In genomic region chr2:17876942-17877341, GRCm38 (mm10) we compare ENCODE assay signal across 16 mouse cellular contexts.
"Had no signal": no experiment of that assay in that cellular context is flagged by ENCODE, and none has a peak within 500 bp of the region (broad histone marks: within the 10 kb centered on the region; RNA-seq: fewer than 3 reads in every experiment).

No protein-coding gene starts in this region.

- H3K27ac ChIP-seq: midbrain, embryonic 10.5 days; midbrain, embryonic 12.5 days; neural tube, embryonic 12.5 days; stomach, embryonic 15.5 days; stomach, postnatal 0 days had no signal

- H3K9ac ChIP-seq: lung, embryonic 14.5 days; midbrain, embryonic 12.5 days; neural tube, embryonic 12.5 days; stomach, embryonic 15.5 days had no signal

- ATAC-seq: midbrain, embryonic 16.5 days had no signal

- H3K36me3 ChIP-seq: midbrain, embryonic 10.5 days; midbrain, embryonic 12.5 days; neural tube, embryonic 12.5 days; stomach, embryonic 15.5 days had no signal

- H3K4me2 ChIP-seq: lung, embryonic 14.5 days; midbrain, embryonic 12.5 days; neural tube, embryonic 12.5 days; stomach, embryonic 15.5 days had no signal

- DNase-seq: lung, adult 18-20 months; lung, embryonic 14.5 days; lung, postnatal 10 days; lung, postnatal 4 days; midbrain, embryonic 14.5 days; right cerebral cortex, postnatal 14 days; thymus, adult 2 months; thymus, postnatal 25 days; thymus, postnatal 4 days had no signal

- H3K4me1 ChIP-seq: stomach, embryonic 15.5 days had no signal

- H3K9me3 ChIP-seq: midbrain, embryonic 10.5 days; midbrain, embryonic 12.5 days; neural tube, embryonic 12.5 days; stomach, embryonic 15.5 days had no signal

- H3K27me3 ChIP-seq: midbrain, embryonic 12.5 days; neural tube, embryonic 12.5 days; stomach, embryonic 15.5 days had no signal

- H3K4me3 ChIP-seq: midbrain, embryonic 10.5 days; midbrain, embryonic 12.5 days; myocyte; neural tube, embryonic 12.5 days; stomach, embryonic 15.5 days had no signal
